Mouse (Mus musculus) erythroblast, embryonic 14.5 days (primary cell): ENCODE data around the gene Wfdc17.

Experiments used
- GATA1 ChIP-seq: IDR thresholded peaks from 2 replicates; pipeline ENCODE4 v1.6.1; 2012; ENCODE audit warnings: low read length, inconsistent platforms, mixed read lengths
- TAL1 ChIP-seq: IDR thresholded peaks from 3 replicates; pipeline ENCODE4 v1.6.1; 2012; ENCODE audit warnings: low read length, inconsistent platforms, mixed read lengths

- TF ChIP-seq GATA1 (no peak), TAL1 (no peak)
These were observed 50.4 kb downstream of the Wfdc17 start for GRCm38 (mm10) chr11:83754227-83754626.
